Mouse (Mus musculus): ENCODE data around the gene E330021D16Rik. TPM values are rescaled to one million over a fixed set of nuclear protein-coding genes. Genes with fewer than 3 reads are reported as not detected.
A peak's percentile ranks its signal among the peaks of the same experiment; 100 is the strongest.

Gene E330021D16Rik
- polyA plus RNA-seq (2014; fragmentation: Nextera tagmentation; extraction: Ambion mirVana), result 0.11 TPM in 1 of 2 replicates, not detected in the other

DNA sequence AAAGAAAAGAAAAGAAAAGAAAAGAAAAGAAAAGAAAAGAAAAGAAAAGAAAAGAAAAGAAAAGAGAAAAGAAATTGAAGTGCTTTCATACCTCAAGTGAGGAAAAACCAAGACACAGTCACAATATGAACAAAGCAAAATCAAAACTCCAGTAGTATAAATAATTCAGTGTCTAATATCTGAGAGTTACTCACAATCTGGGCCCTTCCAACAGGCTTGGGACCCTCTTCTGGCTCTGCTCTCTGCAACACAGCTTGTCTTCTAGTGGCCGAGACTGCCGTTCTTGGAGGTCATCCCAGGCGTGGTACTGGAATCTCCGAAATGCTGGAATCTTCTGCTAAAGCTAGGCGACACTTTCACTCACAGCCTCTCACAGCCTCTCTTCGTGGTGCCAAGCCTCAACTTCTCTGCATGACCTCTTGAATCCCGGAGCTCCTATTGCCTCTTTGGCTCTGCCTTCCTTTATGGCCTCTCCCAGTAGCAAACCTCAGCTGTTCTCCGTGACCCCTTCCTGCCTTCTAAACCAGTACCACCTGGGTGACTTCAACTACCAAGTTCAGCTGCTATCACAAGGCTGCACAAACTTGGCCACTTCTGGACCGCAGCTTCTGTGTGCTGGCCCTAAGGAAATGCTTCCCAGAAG lies at the start of gene E330021D16Rik:
Gene E330021D16Rik (minus strand): TSS at position 437 of the 643 bp plus-strand sequence.
- Histone ChIP-seq H3K27ac (ENCODE audit: low read depth) (no peak within 1 kb of the TSS), H3K9ac (ENCODE audit: low read length) (no peak within 1 kb of the TSS), H3K4me2 (ENCODE audit: low read length) (no peak within 1 kb of the TSS), H3K27me3 (replicated peaks; ENCODE audit: control insufficient read depth, insufficient read depth, low read length) (no peaks in the 10 kb centered on the region), H3K4me1 (replicated peaks; ENCODE audit: control insufficient read depth, insufficient read depth, low read length) (no peaks in the 10 kb centered on the region), H3K36me3 (ENCODE audit: control insufficient read depth, insufficient read depth, low read length) (no peaks in the 10 kb centered on the region), H3K9me3 (ENCODE audit: control insufficient read depth, low read length) (no peaks in the 10 kb centered on the region), H3K4me3 (ENCODE audit: low read depth, low read length) (no peak within 1 kb of the TSS)
- ATAC-seq (replicated peaks; ENCODE audit: low FRiP score, low TSS enrichment, low read depth) (no peak), DNase-seq (ENCODE audit: low spot score) (peak; percentile 42)
- 85% methylated on average over 9 of the region's 9 CpGs for WGBS

GRCm38 (mm10) chr6:136465021-136465420 lies 49.7 kb upstream of the E330021D16Rik start:
- Histone ChIP-seq H3K36me3 (ENCODE audit: control insufficient read depth, insufficient read depth, low read length) (no peaks in the 10 kb centered on the region), H3K4me3 (ENCODE audit: low read depth, low read length) (no peak overlapping the region), H3K27me3 (replicated peaks; ENCODE audit: control insufficient read depth, insufficient read depth, low read length) (no peaks in the 10 kb centered on the region), H3K4me2 (ENCODE audit: low read length) (no peak overlapping the region), H3K9ac (ENCODE audit: low read length) (no peak overlapping the region), H3K9me3 (ENCODE audit: control insufficient read depth, low read length) (no peaks in the 10 kb centered on the region), H3K27ac (ENCODE audit: low read depth) (no peak overlapping the region), H3K4me1 (replicated peaks; ENCODE audit: control insufficient read depth, insufficient read depth, low read length) (peaks cover 12% of the 10 kb centered on the region; the same call in 1 of the 2 replicates)
- DNase-seq (ENCODE audit: low spot score) (no peak), ATAC-seq (replicated peaks; ENCODE audit: low FRiP score, low TSS enrichment, low read depth) (no peak)
- WGBS, result 84% methylated on average over 8 of the region's 8 CpGs

GRCm38 (mm10) chr6:136464121-136464621 lies 48.8 kb upstream of the E330021D16Rik start:
- H3K36me3 ChIP-seq (ENCODE audit: control insufficient read depth, insufficient read depth, low read length), result no peaks in the 10 kb centered on the region
- WGBS, result 66% methylated on average over 12 of the region's 12 CpGs
- no peaks in the 10 kb centered on the region for H3K9me3 ChIP-seq (ENCODE audit: control insufficient read depth, low read length)
- peaks cover 10% of the 10 kb centered on the region; the same call in 1 of the 2 replicates for H3K4me1 ChIP-seq (replicated peaks; ENCODE audit: control insufficient read depth, insufficient read depth, low read length)
- no peak overlapping the region for H3K27ac ChIP-seq (ENCODE audit: low read depth)
- H3K4me2 ChIP-seq (ENCODE audit: low read length), result no peak overlapping the region
- ATAC-seq (replicated peaks; ENCODE audit: low FRiP score, low TSS enrichment, low read depth), result no peak
- no peak for DNase-seq (ENCODE audit: low spot score)
- no peaks in the 10 kb centered on the region for H3K27me3 ChIP-seq (replicated peaks; ENCODE audit: control insufficient read depth, insufficient read depth, low read length)
- H3K4me3 ChIP-seq (ENCODE audit: low read depth, low read length), result no peak overlapping the region
- H3K9ac ChIP-seq (ENCODE audit: low read length), result no peak overlapping the region

DNA sequence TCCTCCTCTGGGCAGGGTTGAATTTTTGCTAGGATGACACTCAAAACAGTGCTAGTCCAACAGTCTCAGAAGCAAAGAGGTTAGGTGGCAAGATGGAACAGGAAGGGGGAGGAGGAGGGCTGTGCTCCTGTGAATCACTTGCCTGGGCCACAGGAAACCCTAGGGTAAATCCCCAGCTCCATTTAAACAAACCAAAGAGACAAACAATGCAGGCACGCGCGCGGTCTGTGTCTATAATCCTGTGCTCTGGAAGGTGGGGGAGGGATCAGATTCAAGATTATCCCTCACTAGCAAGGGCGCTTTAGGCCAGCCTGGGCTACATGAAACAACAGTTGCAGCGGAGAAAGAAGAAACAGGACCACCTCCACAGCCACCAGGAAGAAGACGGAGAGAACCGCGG lies 48.1 kb upstream of the E330021D16Rik start:
- WGBS, result 57% methylated on average over 9 of the region's 9 CpGs
- H3K27me3 ChIP-seq (replicated peaks; ENCODE audit: control insufficient read depth, insufficient read depth, low read length), result no peaks in the 10 kb centered on the region
- no peaks in the 10 kb centered on the region for H3K9me3 ChIP-seq (ENCODE audit: control insufficient read depth, low read length)
- H3K4me2 ChIP-seq (ENCODE audit: low read length), result no peak overlapping the region
- no peak overlapping the region for H3K9ac ChIP-seq (ENCODE audit: low read length)
- no peak overlapping the region for H3K4me3 ChIP-seq (ENCODE audit: low read depth, low read length)
- no peaks in the 10 kb centered on the region for H3K36me3 ChIP-seq (ENCODE audit: control insufficient read depth, insufficient read depth, low read length)
- DNase-seq (ENCODE audit: low spot score), result no peak
- no peak for ATAC-seq (replicated peaks; ENCODE audit: low FRiP score, low TSS enrichment, low read depth)
- H3K4me1 ChIP-seq (replicated peaks; ENCODE audit: control insufficient read depth, insufficient read depth, low read length), result peaks cover 5% of the 10 kb centered on the region; the same call in 1 of the 2 replicates
- no peak overlapping the region for H3K27ac ChIP-seq (ENCODE audit: low read depth)

DNA sequence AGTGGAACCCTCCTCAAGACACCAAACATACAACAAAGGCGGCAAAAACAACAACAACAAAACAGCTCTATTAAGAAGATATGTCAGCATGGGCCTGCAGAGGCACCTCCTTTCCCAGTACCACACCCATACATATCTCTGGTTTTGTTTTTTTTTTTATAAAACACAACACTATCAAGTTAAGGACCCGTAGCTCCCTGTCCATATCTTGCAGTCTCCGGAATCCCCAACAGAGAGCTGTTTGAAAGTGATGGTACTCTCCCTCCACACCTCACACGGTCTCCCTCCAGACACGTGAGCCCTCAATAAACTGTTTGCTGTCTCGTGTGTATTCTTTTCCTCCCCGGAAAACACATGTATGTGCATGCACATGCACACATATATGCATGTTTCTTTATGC lies 43.8 kb upstream of the E330021D16Rik start:
- Histone ChIP-seq H3K4me1 (replicated peaks; ENCODE audit: control insufficient read depth, insufficient read depth, low read length) (no peaks in the 10 kb centered on the region), H3K9ac (ENCODE audit: low read length) (no peak overlapping the region), H3K27me3 (replicated peaks; ENCODE audit: control insufficient read depth, insufficient read depth, low read length) (no peaks in the 10 kb centered on the region), H3K36me3 (ENCODE audit: control insufficient read depth, insufficient read depth, low read length) (no peaks in the 10 kb centered on the region), H3K9me3 (ENCODE audit: control insufficient read depth, low read length) (no peaks in the 10 kb centered on the region), H3K4me3 (ENCODE audit: low read depth, low read length) (no peak overlapping the region), H3K4me2 (ENCODE audit: low read length) (no peak overlapping the region), H3K27ac (ENCODE audit: low read depth) (no peak overlapping the region)
- no peak for DNase-seq (ENCODE audit: low spot score)
- no peak for ATAC-seq (replicated peaks; ENCODE audit: low FRiP score, low TSS enrichment, low read depth)
- 83% methylated on average over 7 of the region's 7 CpGs for WGBS

GRCm38 (mm10) chr6:136456302-136456701 lies 40.9 kb upstream of the E330021D16Rik start:
- Histone ChIP-seq H3K36me3 (ENCODE audit: control insufficient read depth, insufficient read depth, low read length) (no peaks in the 10 kb centered on the region), H3K9me3 (ENCODE audit: control insufficient read depth, low read length) (no peaks in the 10 kb centered on the region), H3K9ac (ENCODE audit: low read length) (no peak overlapping the region), H3K4me1 (replicated peaks; ENCODE audit: control insufficient read depth, insufficient read depth, low read length) (no peaks in the 10 kb centered on the region; the same call in 1 of the 2 replicates), H3K4me3 (ENCODE audit: low read depth, low read length) (no peak overlapping the region), H3K27ac (ENCODE audit: low read depth) (no peak overlapping the region), H3K4me2 (ENCODE audit: low read length) (no peak overlapping the region), H3K27me3 (replicated peaks; ENCODE audit: control insufficient read depth, insufficient read depth, low read length) (no peaks in the 10 kb centered on the region)
- 74% methylated on average over 1 of the region's 1 CpGs for WGBS
- DNase-seq (ENCODE audit: low spot score), result no peak
- ATAC-seq (replicated peaks; ENCODE audit: low FRiP score, low TSS enrichment, low read depth), result no peak

- Histone ChIP-seq H3K9me3 (ENCODE audit: control insufficient read depth, low read length) (no peaks in the 10 kb centered on the region), H3K9ac (ENCODE audit: low read length) (no peak overlapping the region), H3K4me2 (ENCODE audit: low read length) (no peak overlapping the region), H3K27ac (ENCODE audit: low read depth) (no peak overlapping the region), H3K27me3 (replicated peaks; ENCODE audit: control insufficient read depth, insufficient read depth, low read length) (no peaks in the 10 kb centered on the region), H3K4me3 (ENCODE audit: low read depth, low read length) (no peak overlapping the region), H3K36me3 (ENCODE audit: control insufficient read depth, insufficient read depth, low read length) (no peaks in the 10 kb centered on the region), H3K4me1 (replicated peaks; ENCODE audit: control insufficient read depth, insufficient read depth, low read length) (no peaks in the 10 kb centered on the region; the same call in 1 of the 2 replicates)
- WGBS, result 67% methylated on average over 3 of the region's 3 CpGs
- DNase-seq (ENCODE audit: low spot score) (no peak), ATAC-seq (replicated peaks; ENCODE audit: low FRiP score, low TSS enrichment, low read depth) (no peak)
Observed at GRCm38 (mm10) chr6:136455696-136456095, 40.3 kb upstream of the E330021D16Rik start.

- H3K9me3 ChIP-seq (ENCODE audit: control insufficient read depth, low read length), result 0 out of 2 replicates have a peak, but pooled peaks cover 4% of the 10 kb centered on the region
- no peaks in the 10 kb centered on the region for H3K27me3 ChIP-seq (replicated peaks; ENCODE audit: control insufficient read depth, insufficient read depth, low read length)
- H3K36me3 ChIP-seq (ENCODE audit: control insufficient read depth, insufficient read depth, low read length), result no peaks in the 10 kb centered on the region
- H3K4me1 ChIP-seq (replicated peaks; ENCODE audit: control insufficient read depth, insufficient read depth, low read length), result no peaks in the 10 kb centered on the region; the same call in 1 of the 2 replicates
- H3K4me3 ChIP-seq (ENCODE audit: low read depth, low read length), result no peak overlapping the region
- no peak overlapping the region for H3K9ac ChIP-seq (ENCODE audit: low read length)
- H3K4me2 ChIP-seq (ENCODE audit: low read length), result no peak overlapping the region
- WGBS, result 63% methylated on average over 3 of the region's 3 CpGs
- 0 out of 2 replicates have a peak, but pooled peaks have one; percentile 45 for ATAC-seq (replicated peaks; ENCODE audit: low FRiP score, low TSS enrichment, low read depth)
- no peak for DNase-seq (ENCODE audit: low spot score)
- H3K27ac ChIP-seq (ENCODE audit: low read depth), result no peak overlapping the region
Observed at GRCm38 (mm10) chr6:136452623-136453022, 37.3 kb upstream of the E330021D16Rik start.

DNA sequence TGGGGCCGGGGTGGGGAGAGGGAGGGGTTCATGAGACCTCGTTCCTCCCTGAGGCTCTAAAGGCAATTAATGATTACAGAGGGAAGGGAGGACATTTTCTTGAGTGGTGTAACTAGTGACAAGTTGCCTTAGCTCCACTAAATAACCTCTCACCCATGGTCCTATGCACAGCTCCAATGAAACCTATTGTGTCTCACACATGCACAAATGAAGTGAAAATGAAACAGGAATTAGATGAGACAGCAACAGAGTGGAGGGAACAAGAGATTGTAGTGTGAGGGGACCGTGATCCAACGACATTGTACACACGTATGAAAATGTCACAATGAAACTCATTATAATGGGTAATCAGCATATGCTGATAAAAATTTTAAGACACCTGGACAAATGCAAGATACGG lies 35.5 kb upstream of the E330021D16Rik start:
- H3K4me3 ChIP-seq (ENCODE audit: low read depth, low read length), result no peak overlapping the region
- no peaks in the 10 kb centered on the region; the same call in 1 of the 2 replicates for H3K4me1 ChIP-seq (replicated peaks; ENCODE audit: control insufficient read depth, insufficient read depth, low read length)
- no peaks in the 10 kb centered on the region for H3K36me3 ChIP-seq (ENCODE audit: control insufficient read depth, insufficient read depth, low read length)
- no peak overlapping the region for H3K9ac ChIP-seq (ENCODE audit: low read length)
- DNase-seq (ENCODE audit: low spot score) (no peak), ATAC-seq (replicated peaks; ENCODE audit: low FRiP score, low TSS enrichment, low read depth) (no peak)
- no peak overlapping the region for H3K27ac ChIP-seq (ENCODE audit: low read depth)
- 0 out of 2 replicates have a peak, but pooled peaks cover 4% of the 10 kb centered on the region for H3K9me3 ChIP-seq (ENCODE audit: control insufficient read depth, low read length)
- no peaks in the 10 kb centered on the region for H3K27me3 ChIP-seq (replicated peaks; ENCODE audit: control insufficient read depth, insufficient read depth, low read length)
- H3K4me2 ChIP-seq (ENCODE audit: low read length), result no peak overlapping the region
- 85% methylated on average over 6 of the region's 6 CpGs for WGBS
